8 mouse cellular contexts compared by ENCODE assay signal in genomic region chrX:36989234-36989751, GRCm38 (mm10). TPM values are rescaled to one million over a fixed set of nuclear protein-coding genes. Genes with fewer than 3 reads are reported as not detected.
DNase-seq lines count a peak whose midpoint lies in the region; ATAC-seq lines count a peak whose summit lies in the region.

No protein-coding gene starts in this region.

- no peaks in the 10 kb centered on the region for H3K27me3 ChIP-seq in hindbrain, embryonic 14.5 days (ENCODE audit: control insufficient read depth, insufficient read depth, low read length)
- H3K27me3 ChIP-seq in megakaryocyte, embryonic 14.5 days (replicated peaks): peaks cover 31% of the 10 kb centered on the region

- intact Hi-C loops in left cerebral cortex, postnatal 10 days (cut with DNase I): no loop called here

- H3K4me2 ChIP-seq in hindbrain, embryonic 14.5 days (replicated peaks): peak overlapping the region; percentile 57

- H3K4me3 ChIP-seq in hindbrain, embryonic 14.5 days (replicated peaks; ENCODE audit: low read length): peak overlapping the region; percentile 65
- H3K4me3 ChIP-seq in megakaryocyte, embryonic 14.5 days (replicated peaks): peak overlapping the region; percentile 93

- DNase-seq in T-cell, adult 2 months (ENCODE audit: low spot score): peak; percentile 88
- peak; percentile 66 for DNase-seq in cerebellum, adult 9-10 months
- peak; percentile 23 to 30 for DNase-seq in frontal cortex, postnatal 25 days (ENCODE audit: low spot score in 2 of 2)
- DNase-seq in hindbrain, embryonic 14.5 days (ENCODE audit: low spot score): peak; percentile 52
- DNase-seq in left cerebral cortex, postnatal 10 days (ENCODE audit: extremely low spot score in 1 of 2, low spot score in 2 of 2): peak; percentile 34 to 71
- peak; percentile 69 to 75 for DNase-seq in right cerebral cortex, postnatal 10 days (ENCODE audit: low spot score in 2 of 2)
- DNase-seq in urinary bladder, postnatal 36 days (ENCODE audit: low spot score in 2 of 2): peak; percentile 28 to 31

- H3K27ac ChIP-seq in hindbrain, embryonic 14.5 days: peak overlapping the region; percentile 82

- H3K9ac ChIP-seq in hindbrain, embryonic 14.5 days: peak overlapping the region; percentile 75

- ATAC-seq in hindbrain, embryonic 14.5 days (ENCODE audit: low FRiP score): peak; percentile 92

- WGBS in hindbrain, embryonic 14.5 days: 28% methylated on average over 25 of the region's 29 CpGs

- H3K4me1 ChIP-seq in hindbrain, embryonic 14.5 days (replicated peaks; ENCODE audit: control insufficient read depth, insufficient read depth, low read length): peaks cover 5% of the 10 kb centered on the region
- H3K4me1 ChIP-seq in megakaryocyte, embryonic 14.5 days: peaks cover 27% of the 10 kb centered on the region

- no peaks in the 10 kb centered on the region for H3K9me3 ChIP-seq in hindbrain, embryonic 14.5 days (ENCODE audit: control insufficient read depth, low read length)
- no peaks in the 10 kb centered on the region for H3K9me3 ChIP-seq in megakaryocyte, embryonic 14.5 days

- H3K36me3 ChIP-seq in hindbrain, embryonic 14.5 days (replicated peaks; ENCODE audit: control insufficient read depth, insufficient read depth): no peaks in the 10 kb centered on the region
- no peaks in the 10 kb centered on the region for H3K36me3 ChIP-seq in megakaryocyte, embryonic 14.5 days (replicated peaks; ENCODE audit: low read length)

RNA-seq across cellular contexts. Expression of gene Sept6, which starts 2.3 kb away (rescaled TPM):
- polyA plus RNA-seq in hindbrain, embryonic 14.5 days (2014; fragmentation: Nextera tagmentation; extraction: Ambion mirVana): 70.7 and 76.1 TPM in 2 replicates
- total RNA-seq in left cerebral cortex, postnatal 10 days (2021): 10 to 100 TPM; 90.7 to 91.8 TPM
- 0.92 and 3.7 TPM in 2 replicates for polyA plus RNA-seq in megakaryocyte, embryonic 14.5 days (2012; ENCODE audit: insufficient read depth, low replicate concordance)

RNA-seq across cellular contexts. Expression of gene Sowahd, which starts 59.4 kb away (rescaled TPM):
- not detected in 2 replicates for polyA plus RNA-seq in hindbrain, embryonic 14.5 days (2014; fragmentation: Nextera tagmentation; extraction: Ambion mirVana)
- not detected for total RNA-seq in left cerebral cortex, postnatal 10 days (2021)
- polyA plus RNA-seq in megakaryocyte, embryonic 14.5 days (2012; ENCODE audit: insufficient read depth, low replicate concordance): not detected in 2 replicates

Comparison
In these comparisons a context has a peak if more than half of its experiments do, and no peak if none do; other contexts are left out.
1. Peak in every context shown above with its lines: DNase-seq, ATAC-seq, H3K4me3 ChIP-seq and H3K27ac ChIP-seq.
2. DNase-seq: peak in every context shown above with its lines; median percentile 88 in T-cell, adult 2 months; 72 in right cerebral cortex, postnatal 10 days; 66 in cerebellum, adult 9-10 months; 52 in left cerebral cortex, postnatal 10 days; 52 in hindbrain, embryonic 14.5 days; 30 in urinary bladder, postnatal 36 days; 26 in frontal cortex, postnatal 25 days.
3. RNA of gene Sept6, which starts 2.3 kb away (polyA plus RNA-seq): 70.7 to 76.1 TPM in hindbrain, embryonic 14.5 days; 0.92 to 3.7 TPM in megakaryocyte, embryonic 14.5 days; every median in the first group is over 10 times any median in the second.